Mouse (Mus musculus): ENCODE measurements at regions not wholly inside any gene's neighbourhood (a gene's known extent, or its start where the extent isn't known, plus 50 kb on each side); places are given as distances from the start of the nearest gene placed in this dataset.
"Not testable (repeated sequence)": the region's sequence is repeated elsewhere in the genome, so short reads cannot be mapped to it uniquely, and the experiment has no call there.

DNA sequence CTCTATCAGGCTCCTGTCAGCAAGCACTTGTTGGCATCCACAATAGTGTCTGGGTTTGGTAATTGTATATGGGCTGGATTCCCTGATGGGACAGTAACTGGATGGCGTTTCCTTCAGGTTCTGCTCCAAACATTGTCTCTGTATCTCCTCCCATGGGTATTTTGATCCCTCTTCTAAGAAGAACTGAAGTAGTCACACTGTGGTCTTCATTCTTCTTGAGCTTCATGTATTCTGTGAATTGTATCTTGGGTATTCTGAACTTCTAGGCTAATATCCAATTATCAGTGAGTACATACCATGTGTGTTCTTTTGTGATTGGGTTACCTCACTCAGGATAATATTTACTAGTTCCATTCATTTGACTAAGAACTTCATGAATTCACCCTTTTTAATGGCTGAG is 119.2 kb upstream of the Gm21119 start:
- in situ Hi-C loops (cut with MboI; ENCODE audit: low pct_ligation_motif_present, low pct_unique_long_range_greater_than_20kb, low sequenced_read_pairs); H3K4me2 ChIP-seq (ENCODE audit: insufficient read depth, low read depth, poor library complexity, severe bottlenecking); H3K79me2 ChIP-seq (replicated peaks; ENCODE audit: control insufficient read depth, extremely low read depth, insufficient read depth, poor library complexity, severe bottlenecking); H3K27me3 ChIP-seq (replicated peaks); H3K27ac ChIP-seq (ENCODE audit: insufficient read depth, low read depth); H3K4me1 ChIP-seq (ENCODE audit: control insufficient read depth in 1 of 2, insufficient read depth in 2 of 2); H3K36me3 ChIP-seq (replicated peaks in 1 of 2; ENCODE audit: control insufficient read depth in 1 of 2, insufficient read depth in 1 of 2, low read length in 1 of 2); H3K9me3 ChIP-seq (replicated peaks; ENCODE audit: low read length); H3K9ac ChIP-seq (ENCODE audit: insufficient read depth, low read depth); H3K4me3 ChIP-seq (replicated peaks in 1 of 3; ENCODE audit: low read depth in 2 of 3, low read length in 2 of 3, poor library complexity in 1 of 3); dilution Hi-C loops (cut with MboI; ENCODE audit: extremely low pct_ligation_motif_present, extremely low pct_unique_long_range_greater_than_20kb, low sequenced_read_pairs); DNase-seq (ENCODE audit: extremely low read depth): not testable (repeated sequence)

DNA sequence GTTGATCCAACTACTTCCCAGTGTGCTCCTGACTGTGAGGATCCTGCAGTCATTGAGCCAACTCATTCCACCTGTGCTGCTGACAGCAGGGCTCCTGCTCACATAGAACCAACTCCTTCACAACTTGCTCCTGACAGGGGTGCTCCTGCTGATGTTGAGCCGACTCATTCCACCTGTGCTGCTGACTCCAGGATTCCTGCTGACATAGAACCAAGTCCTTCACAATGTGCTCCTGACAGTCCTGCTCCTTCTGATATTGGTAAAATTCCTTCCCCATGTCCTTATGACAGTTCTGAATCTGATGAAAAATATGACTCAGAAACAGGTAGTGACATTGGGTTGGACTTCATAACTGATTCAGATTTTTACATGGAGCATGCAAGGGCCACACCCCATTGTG is 100.8 kb upstream of the Gm21119 start:
- H3K79me2 ChIP-seq (replicated peaks; ENCODE audit: control insufficient read depth, extremely low read depth, insufficient read depth, poor library complexity, severe bottlenecking); H3K9ac ChIP-seq (ENCODE audit: insufficient read depth, low read depth); H3K4me3 ChIP-seq (replicated peaks in 1 of 3; ENCODE audit: low read depth in 2 of 3, low read length in 2 of 3, poor library complexity in 1 of 3); H3K4me1 ChIP-seq (ENCODE audit: control insufficient read depth in 1 of 2, insufficient read depth in 2 of 2); H3K9me3 ChIP-seq (replicated peaks; ENCODE audit: low read length); H3K4me2 ChIP-seq (ENCODE audit: insufficient read depth, low read depth, poor library complexity, severe bottlenecking); H3K27ac ChIP-seq (ENCODE audit: insufficient read depth, low read depth); H3K36me3 ChIP-seq (replicated peaks in 1 of 2; ENCODE audit: control insufficient read depth in 1 of 2, insufficient read depth in 1 of 2, low read length in 1 of 2); dilution Hi-C loops (cut with MboI; ENCODE audit: extremely low pct_ligation_motif_present, extremely low pct_unique_long_range_greater_than_20kb, low sequenced_read_pairs); DNase-seq (ENCODE audit: extremely low read depth); H3K27me3 ChIP-seq (replicated peaks); in situ Hi-C loops (cut with MboI; ENCODE audit: low pct_ligation_motif_present, low pct_unique_long_range_greater_than_20kb, low sequenced_read_pairs): not testable (repeated sequence)

- not testable (repeated sequence) for H3K4me2 ChIP-seq (ENCODE audit: insufficient read depth, low read depth, poor library complexity, severe bottlenecking); DNase-seq (ENCODE audit: extremely low read depth)
These were observed 98.3 kb upstream of the Gm21119 start for GRCm38 (mm10) chr8:20516324-20516830.

GRCm38 (mm10) chr8:20517551-20517950 is 97.2 kb upstream of the Gm21119 start:
- dilution Hi-C loops (cut with MboI; ENCODE audit: extremely low pct_ligation_motif_present, extremely low pct_unique_long_range_greater_than_20kb, low sequenced_read_pairs); DNase-seq (ENCODE audit: extremely low read depth); H3K79me2 ChIP-seq (replicated peaks; ENCODE audit: control insufficient read depth, extremely low read depth, insufficient read depth, poor library complexity, severe bottlenecking); H3K9ac ChIP-seq (ENCODE audit: insufficient read depth, low read depth); H3K36me3 ChIP-seq (replicated peaks in 1 of 2; ENCODE audit: control insufficient read depth in 1 of 2, insufficient read depth in 1 of 2, low read length in 1 of 2); H3K4me1 ChIP-seq (ENCODE audit: control insufficient read depth in 1 of 2, insufficient read depth in 2 of 2); H3K4me2 ChIP-seq (ENCODE audit: insufficient read depth, low read depth, poor library complexity, severe bottlenecking); H3K9me3 ChIP-seq (replicated peaks; ENCODE audit: low read length); H3K4me3 ChIP-seq (replicated peaks in 1 of 3; ENCODE audit: low read depth in 2 of 3, low read length in 2 of 3, poor library complexity in 1 of 3); in situ Hi-C loops (cut with MboI; ENCODE audit: low pct_ligation_motif_present, low pct_unique_long_range_greater_than_20kb, low sequenced_read_pairs); H3K27ac ChIP-seq (ENCODE audit: insufficient read depth, low read depth); H3K27me3 ChIP-seq (replicated peaks): not testable (repeated sequence)

More at GRCm38 (mm10) chr8:20516324-20516830, 98.3 kb upstream of the Gm21119 start:
- H3K9me3 ChIP-seq (replicated peaks; ENCODE audit: low read length); H3K27ac ChIP-seq (ENCODE audit: insufficient read depth, low read depth); H3K4me1 ChIP-seq (ENCODE audit: control insufficient read depth in 1 of 2, insufficient read depth in 2 of 2); H3K27me3 ChIP-seq (replicated peaks); H3K36me3 ChIP-seq (replicated peaks in 1 of 2; ENCODE audit: control insufficient read depth in 1 of 2, insufficient read depth in 1 of 2, low read length in 1 of 2); H3K79me2 ChIP-seq (replicated peaks; ENCODE audit: control insufficient read depth, extremely low read depth, insufficient read depth, poor library complexity, severe bottlenecking); dilution Hi-C loops (cut with MboI; ENCODE audit: extremely low pct_ligation_motif_present, extremely low pct_unique_long_range_greater_than_20kb, low sequenced_read_pairs); H3K4me3 ChIP-seq (replicated peaks in 1 of 3; ENCODE audit: low read depth in 2 of 3, low read length in 2 of 3, poor library complexity in 1 of 3); H3K9ac ChIP-seq (ENCODE audit: insufficient read depth, low read depth); in situ Hi-C loops (cut with MboI; ENCODE audit: low pct_ligation_motif_present, low pct_unique_long_range_greater_than_20kb, low sequenced_read_pairs): not testable (repeated sequence)

DNA sequence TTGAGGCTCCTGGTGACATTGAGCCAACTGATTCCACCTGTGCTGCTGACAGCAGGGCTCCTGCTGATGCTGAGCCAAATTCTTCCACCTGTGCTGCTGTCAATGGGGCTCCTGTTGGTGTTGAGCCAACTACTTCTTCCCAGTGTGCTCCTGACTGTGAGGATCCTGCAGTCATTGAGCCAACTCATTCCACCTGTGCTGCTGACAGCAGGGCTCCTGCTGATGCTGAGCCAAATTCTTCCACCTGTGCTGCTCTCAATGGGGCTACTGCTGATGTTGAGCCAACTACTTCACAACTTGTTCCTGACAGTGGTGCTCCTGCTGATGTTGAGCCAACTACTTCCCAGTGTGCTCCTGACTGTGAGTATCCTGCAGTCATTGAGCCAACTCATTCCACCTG is 90.2 kb upstream of the Gm21119 start:
- H3K4me1 ChIP-seq (ENCODE audit: control insufficient read depth in 1 of 2, insufficient read depth in 2 of 2); in situ Hi-C loops (cut with MboI; ENCODE audit: low pct_ligation_motif_present, low pct_unique_long_range_greater_than_20kb, low sequenced_read_pairs); H3K36me3 ChIP-seq (replicated peaks in 1 of 2; ENCODE audit: control insufficient read depth in 1 of 2, insufficient read depth in 1 of 2, low read length in 1 of 2); H3K4me2 ChIP-seq (ENCODE audit: insufficient read depth, low read depth, poor library complexity, severe bottlenecking); H3K79me2 ChIP-seq (replicated peaks; ENCODE audit: control insufficient read depth, extremely low read depth, insufficient read depth, poor library complexity, severe bottlenecking); H3K9ac ChIP-seq (ENCODE audit: insufficient read depth, low read depth); DNase-seq (ENCODE audit: extremely low read depth); H3K4me3 ChIP-seq (replicated peaks in 1 of 3; ENCODE audit: low read depth in 2 of 3, low read length in 2 of 3, poor library complexity in 1 of 3); H3K27ac ChIP-seq (ENCODE audit: insufficient read depth, low read depth); H3K9me3 ChIP-seq (replicated peaks; ENCODE audit: low read length); H3K27me3 ChIP-seq (replicated peaks); dilution Hi-C loops (cut with MboI; ENCODE audit: extremely low pct_ligation_motif_present, extremely low pct_unique_long_range_greater_than_20kb, low sequenced_read_pairs): not testable (repeated sequence)

- DNase-seq (ENCODE audit: extremely low read depth); H3K36me3 ChIP-seq (replicated peaks in 1 of 2; ENCODE audit: control insufficient read depth in 1 of 2, insufficient read depth in 1 of 2, low read length in 1 of 2); H3K27me3 ChIP-seq (replicated peaks); H3K4me3 ChIP-seq (replicated peaks in 1 of 3; ENCODE audit: low read depth in 2 of 3, low read length in 2 of 3, poor library complexity in 1 of 3); H3K4me1 ChIP-seq (ENCODE audit: control insufficient read depth in 1 of 2, insufficient read depth in 2 of 2); dilution Hi-C loops (cut with MboI; ENCODE audit: extremely low pct_ligation_motif_present, extremely low pct_unique_long_range_greater_than_20kb, low sequenced_read_pairs); in situ Hi-C loops (cut with MboI; ENCODE audit: low pct_ligation_motif_present, low pct_unique_long_range_greater_than_20kb, low sequenced_read_pairs); H3K4me2 ChIP-seq (ENCODE audit: insufficient read depth, low read depth, poor library complexity, severe bottlenecking); H3K9ac ChIP-seq (ENCODE audit: insufficient read depth, low read depth); H3K27ac ChIP-seq (ENCODE audit: insufficient read depth, low read depth); H3K9me3 ChIP-seq (replicated peaks; ENCODE audit: low read length); H3K79me2 ChIP-seq (replicated peaks; ENCODE audit: control insufficient read depth, extremely low read depth, insufficient read depth, poor library complexity, severe bottlenecking): not testable (repeated sequence)
These were observed 85.7 kb upstream of the Gm21119 start for GRCm38 (mm10) chr8:20529048-20529447.
